Mouse (Mus musculus) limb, embryonic 15.5 days (tissue): Measurements from ENCODE around the gene Zdhhc19. TPM values are rescaled to one million over a fixed set of nuclear protein-coding genes. Genes with fewer than 3 reads are reported as not detected.

Experiments
- ATAC-seq: fragments of 200-750 bp; cut with Nextera tagmentation; 2 replicates; pipeline ENCODE4 v1.8.0; 2017; ENCODE audit warnings: low read depth, moderate TSS enrichment; ENCODE audit not compliant: insufficient number of reproducible peaks, low FRiP score, low TSS enrichment
- H3K27ac ChIP-seq: fragments of 300-500 bp; sonication (generic); 2 replicates; pipeline ENCODE4 v1.5.1; 2015; ENCODE audit warnings: moderate library complexity, mild to moderate bottlenecking, inconsistent platforms
- H3K27me3 ChIP-seq: fragments of 300-500 bp; sonication (generic); 2 replicates; pipeline ENCODE4 v1.6.1; 2015; ENCODE audit warnings: inconsistent platforms
- H3K36me3 ChIP-seq: fragments of 300-500 bp; sonication (generic); 2 replicates; pipeline ENCODE4 v1.6.1; 2015; ENCODE audit warnings: inconsistent platforms
- H3K4me1 ChIP-seq: fragments of 300-500 bp; sonication (generic); 2 replicates; pipeline ENCODE4 v1.6.1; 2015; ENCODE audit warnings: inconsistent platforms
- H3K4me2 ChIP-seq: fragments of 300-500 bp; sonication (generic); 2 replicates; pipeline ENCODE4 v1.6.1; 2015; ENCODE audit warnings: mild to moderate bottlenecking, inconsistent platforms
- H3K4me3 ChIP-seq: fragments of 300-500 bp; sonication (generic); 2 replicates; pipeline ENCODE4 v1.5.1; 2015; ENCODE audit warnings: mild to moderate bottlenecking, inconsistent platforms
- H3K9ac ChIP-seq: fragments of 300-500 bp; sonication (generic); 2 replicates; pipeline ENCODE4 v1.6.1; 2015; ENCODE audit warnings: inconsistent platforms
- H3K9me3 ChIP-seq: fragments of 300-500 bp; sonication (generic); 2 replicates; pipeline ENCODE4 v1.6.1; 2016; ENCODE audit warnings: inconsistent platforms
- WGBS: fragments of 180-500 bp; shearing (Covaris S2); methylation state at CpG from one replicate; pipeline ENCODE4 v1.1.7; 2015; 5-methylcytosine and 5-hydroxymethylcytosine counted together
- polyA plus RNA-seq: library from polyadenylated mRNA; unstranded; fragments of >200 nt; fragmentation: Nextera tagmentation; extraction: Ambion mirVana; gene quantifications from 2 replicates; pipeline ENCODE4 v1.2.1, GENCODE M21; 2015

The Zdhhc19 gene
- polyA plus RNA-seq, 1 experiment from 2014 or later, result not detected

- Histone ChIP-seq H3K36me3 (no peaks in the 10 kb centered on the region), H3K9ac (no peak overlapping the region), H3K9me3 (no peaks in the 10 kb centered on the region), H3K27ac (no peak overlapping the region), H3K4me2 (no peak overlapping the region), H3K4me1 (no peaks in the 10 kb centered on the region), H3K27me3 (no peaks in the 10 kb centered on the region), H3K4me3 (no peak overlapping the region)
- WGBS, result 84% methylated on average over 3 of the region's 3 CpGs
- no peak for ATAC-seq
Measured at GRCm38 (mm10) chr16:32543422-32543821, 47.4 kb downstream of the Zdhhc19 start.

- no peak overlapping the region for H3K4me2 ChIP-seq
- H3K27me3 ChIP-seq, result no peaks in the 10 kb centered on the region
- no peak overlapping the region for H3K27ac ChIP-seq
- no peak for ATAC-seq
- H3K36me3 ChIP-seq, result no peaks in the 10 kb centered on the region
- no peak overlapping the region for H3K4me3 ChIP-seq
- H3K4me1 ChIP-seq, result no peaks in the 10 kb centered on the region
- no peaks in the 10 kb centered on the region for H3K9me3 ChIP-seq
- no peak overlapping the region for H3K9ac ChIP-seq
- 40% methylated on average over 10 of the region's 10 CpGs for WGBS
Measured at GRCm38 (mm10) chr16:32547156-32548068, 51.3 kb downstream of the Zdhhc19 start.

- H3K27ac ChIP-seq, result no peak overlapping the region
- no peak overlapping the region for H3K4me2 ChIP-seq
- no peaks in the 10 kb centered on the region for H3K36me3 ChIP-seq
- no peak for ATAC-seq
- H3K9me3 ChIP-seq, result no peaks in the 10 kb centered on the region
- H3K27me3 ChIP-seq, result no peaks in the 10 kb centered on the region
- no peak overlapping the region for H3K9ac ChIP-seq
- 81% methylated on average over 4 of the region's 4 CpGs for WGBS
- H3K4me3 ChIP-seq, result no peak overlapping the region
- H3K4me1 ChIP-seq, result no peaks in the 10 kb centered on the region
Measured at GRCm38 (mm10) chr16:32550084-32550483, 54.0 kb downstream of the Zdhhc19 start.

GRCm38 (mm10) chr16:32550487-32550886, 54.4 kb downstream of the Zdhhc19 start:
- WGBS, result 81% methylated on average over 5 of the region's 5 CpGs

GRCm38 (mm10) chr16:32551346-32551747, 55.3 kb downstream of the Zdhhc19 start:
- Histone ChIP-seq H3K36me3 (no peaks in the 10 kb centered on the region), H3K4me2 (no peak overlapping the region), H3K4me1 (no peaks in the 10 kb centered on the region), H3K27ac (no peak overlapping the region), H3K4me3 (no peak overlapping the region), H3K9me3 (no peaks in the 10 kb centered on the region), H3K27me3 (no peaks in the 10 kb centered on the region), H3K9ac (no peak overlapping the region)
- ATAC-seq, result no peak
- WGBS, result 56% methylated on average over 2 of the region's 2 CpGs

More at GRCm38 (mm10) chr16:32550487-32550886, 54.4 kb downstream of the Zdhhc19 start:
- Histone ChIP-seq H3K9ac (no peak overlapping the region), H3K4me2 (no peak overlapping the region), H3K4me1 (no peaks in the 10 kb centered on the region), H3K36me3 (no peaks in the 10 kb centered on the region), H3K27me3 (no peaks in the 10 kb centered on the region), H3K27ac (no peak overlapping the region), H3K4me3 (no peak overlapping the region), H3K9me3 (no peaks in the 10 kb centered on the region)
- ATAC-seq, result no peak

- H3K9ac ChIP-seq, result no peak overlapping the region
- WGBS, result 73% methylated on average over 3 of the region's 3 CpGs
- no peaks in the 10 kb centered on the region for H3K27me3 ChIP-seq
- H3K4me1 ChIP-seq, result no peaks in the 10 kb centered on the region
- no peak overlapping the region for H3K4me2 ChIP-seq
- no peak for ATAC-seq
- no peak overlapping the region for H3K27ac ChIP-seq
- H3K36me3 ChIP-seq, result no peaks in the 10 kb centered on the region
- no peak overlapping the region for H3K4me3 ChIP-seq
- H3K9me3 ChIP-seq, result no peaks in the 10 kb centered on the region
Measured at GRCm38 (mm10) chr16:32555588-32555987, 59.5 kb downstream of the Zdhhc19 start.

- no peak overlapping the region for H3K9ac ChIP-seq
- WGBS, result 63% methylated on average over 4 of the region's 4 CpGs
- ATAC-seq, result no peak
Measured at GRCm38 (mm10) chr16:32559493-32559892, 63.4 kb downstream of the Zdhhc19 start.

GRCm38 (mm10) chr16:32563056-32563793, 67.2 kb downstream of the Zdhhc19 start:
- Histone ChIP-seq H3K36me3 (no peaks in the 10 kb centered on the region), H3K27me3 (no peaks in the 10 kb centered on the region), H3K9ac (no peak overlapping the region), H3K4me1 (no peaks in the 10 kb centered on the region), H3K4me3 (no peak overlapping the region), H3K9me3 (no peaks in the 10 kb centered on the region), H3K27ac (no peak overlapping the region), H3K4me2 (no peak overlapping the region)
- no peak for ATAC-seq
- 84% methylated on average over 5 of the region's 5 CpGs for WGBS

More at GRCm38 (mm10) chr16:32559493-32559892, 63.4 kb downstream of the Zdhhc19 start:
- H3K4me2 ChIP-seq, result no peak overlapping the region
- no peaks in the 10 kb centered on the region for H3K4me1 ChIP-seq
- H3K36me3 ChIP-seq, result no peaks in the 10 kb centered on the region
- H3K27ac ChIP-seq, result no peak overlapping the region
- no peak overlapping the region for H3K4me3 ChIP-seq
- no peaks in the 10 kb centered on the region for H3K9me3 ChIP-seq
- no peaks in the 10 kb centered on the region for H3K27me3 ChIP-seq

- no peak overlapping the region for H3K9ac ChIP-seq
- no peak overlapping the region for H3K4me2 ChIP-seq
- no peaks in the 10 kb centered on the region for H3K27me3 ChIP-seq
- H3K9me3 ChIP-seq, result no peaks in the 10 kb centered on the region
- H3K36me3 ChIP-seq, result no peaks in the 10 kb centered on the region
- no peak overlapping the region for H3K27ac ChIP-seq
- ATAC-seq, result no peak
- no peak overlapping the region for H3K4me3 ChIP-seq
- no peaks in the 10 kb centered on the region for H3K4me1 ChIP-seq
- whole genome bisulfite sequencing, result 60% methylated on average over 4 of the region's 4 CpGs
Measured at GRCm38 (mm10) chr16:32567282-32567681, 71.2 kb downstream of the Zdhhc19 start.

- Histone ChIP-seq H3K9me3 (no peaks in the 10 kb centered on the region), H3K4me2 (no peak overlapping the region), H3K4me3 (no peak overlapping the region), H3K9ac (no peak overlapping the region), H3K4me1 (no peaks in the 10 kb centered on the region), H3K27ac (no peak overlapping the region), H3K27me3 (no peaks in the 10 kb centered on the region), H3K36me3 (no peaks in the 10 kb centered on the region)
- no peak for ATAC-seq
- WGBS, result 60% methylated on average over 6 of the region's 6 CpGs
Measured at GRCm38 (mm10) chr16:32568401-32568800, 72.3 kb downstream of the Zdhhc19 start.

GRCm38 (mm10) chr16:32570042-32570441, 74.0 kb downstream of the Zdhhc19 start:
- Histone ChIP-seq H3K4me3 (no peak overlapping the region), H3K4me2 (no peak overlapping the region), H3K9me3 (no peaks in the 10 kb centered on the region), H3K4me1 (no peaks in the 10 kb centered on the region), H3K36me3 (no peaks in the 10 kb centered on the region), H3K27me3 (no peaks in the 10 kb centered on the region), H3K9ac (no peak overlapping the region), H3K27ac (no peak overlapping the region)
- no peak for ATAC-seq
- WGBS, result 90% methylated on average over 3 of the region's 3 CpGs

- Histone ChIP-seq H3K27me3 (no peaks in the 10 kb centered on the region), H3K4me1 (no peaks in the 10 kb centered on the region), H3K4me3 (no peak overlapping the region), H3K9me3 (no peaks in the 10 kb centered on the region), H3K27ac (no peak overlapping the region), H3K4me2 (no peak overlapping the region), H3K36me3 (no peaks in the 10 kb centered on the region), H3K9ac (no peak overlapping the region)
- ATAC-seq, result no peak
- 79% methylated on average over 4 of the region's 4 CpGs for WGBS
Measured at GRCm38 (mm10) chr16:32572528-32572927, 76.5 kb downstream of the Zdhhc19 start.
